Mouse (Mus musculus) myocyte (in vitro differentiated cells): ENCODE results near the gene Gm21903.

Experiments
- MAX ChIP-seq: IDR thresholded peaks from one replicate; pipeline ENCODE4 v1.6.1; 2011; ENCODE audit warnings: low read depth, mild to moderate bottlenecking, control low read depth
- POLR2A ChIP-seq: IDR thresholded peaks from one replicate; pipeline ENCODE4 v1.6.1; 2011; ENCODE audit warnings: low read depth, mild to moderate bottlenecking, control low read depth, moderate library complexity; ENCODE audit not compliant: insufficient read length
- POLR2AphosphoS2 ChIP-seq: IDR thresholded peaks from one replicate; pipeline ENCODE4 v1.6.1; 2011; ENCODE audit warnings: low read depth, control low read depth; ENCODE audit not compliant: insufficient read length
- TCF12 ChIP-seq: IDR thresholded peaks from one replicate; pipeline ENCODE4 v1.6.1; 2011; ENCODE audit warnings: mild to moderate bottlenecking, control low read depth; ENCODE audit not compliant: poor library complexity, insufficient read depth, severe bottlenecking

DNA sequence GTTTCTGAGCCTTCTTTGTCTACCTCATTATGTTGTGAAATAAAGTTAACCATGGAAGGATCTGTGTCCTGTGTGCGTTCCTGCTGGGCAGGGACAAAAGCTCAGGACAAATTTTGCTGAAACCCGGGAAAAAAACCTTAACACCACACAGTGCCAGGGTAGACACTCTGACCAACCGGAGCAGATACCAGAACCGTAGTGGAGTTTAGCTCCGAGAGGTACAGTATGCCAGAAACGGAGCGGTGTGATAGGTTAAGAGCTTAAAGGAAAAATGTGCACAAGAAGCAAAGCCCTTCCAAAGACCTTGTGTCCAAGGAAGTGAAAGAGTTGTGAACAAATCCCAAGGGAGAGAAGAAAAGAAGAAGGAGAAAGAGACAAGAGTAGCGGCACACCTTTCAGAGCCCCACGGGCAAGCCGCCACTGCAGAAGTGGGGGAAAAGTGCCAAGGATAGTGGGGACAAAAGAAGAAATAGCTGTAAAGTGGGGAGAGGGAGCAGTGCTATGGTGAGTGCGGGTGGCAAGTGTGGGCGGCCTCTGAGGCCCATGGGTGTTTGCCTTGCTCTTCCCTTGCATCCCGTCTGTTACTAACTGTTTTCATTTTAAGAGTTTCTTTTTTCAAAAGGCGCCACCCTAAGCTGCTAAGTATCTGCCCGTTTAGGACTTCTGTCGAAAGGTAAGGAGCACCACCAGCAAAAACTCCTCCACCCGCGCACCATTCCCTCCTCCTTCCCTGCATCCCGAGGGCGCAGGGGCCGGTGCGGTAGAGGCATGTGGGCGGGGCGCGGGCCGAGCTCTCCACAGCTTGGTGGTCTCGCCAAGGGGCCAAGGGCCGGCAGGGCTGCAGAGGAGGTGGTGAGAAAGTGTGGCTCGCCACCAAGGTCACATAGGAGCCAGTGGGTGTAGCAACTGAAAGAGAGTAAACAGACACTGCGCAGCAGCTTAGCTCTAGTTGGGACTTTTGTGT lies 32.2 kb downstream of the Gm21903 start:
- TF ChIP-seq MAX (no peak), POLR2AphosphoS2 (no peak), POLR2A (no peak), TCF12 (no peak)
